Mouse (Mus musculus) spleen, postnatal 14 days (tissue): ENCODE measurements around the gene Cep41.

Source experiments
- DNase-seq, 2 experiments: peaks; one replicate each; pipeline ENCODE4 v3.0.0; 2021 to 2022; ENCODE audit warnings: low spot score in 2 of 2

Cep41 gene

GRCm38 (mm10) chr6:30711365-30711763 is 17.8 kb upstream of the Cep41 start:
- no peak for DNase-seq

- DNase-seq: no peak
Measured at GRCm38 (mm10) chr6:30710371-30711364, 17.1 kb upstream of the Cep41 start.

DNA sequence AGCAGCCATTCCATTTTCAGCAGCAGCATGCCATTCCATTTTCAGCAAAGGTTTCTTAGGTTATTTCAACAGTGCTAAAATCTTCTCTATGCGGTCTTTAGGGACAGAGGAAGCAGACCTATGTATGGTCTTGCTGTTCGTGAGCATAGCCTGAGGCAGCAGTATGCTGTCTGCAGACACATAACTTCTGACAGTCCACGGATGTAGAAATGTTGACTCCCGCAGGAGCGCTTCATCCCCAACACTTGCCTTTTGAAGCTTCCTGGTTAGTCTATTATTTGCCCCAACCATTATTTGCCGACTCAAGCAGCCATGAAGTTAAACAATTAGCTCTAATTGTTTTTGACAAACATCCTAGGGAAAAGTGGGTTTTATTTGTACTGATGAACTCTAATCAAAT is 15.6 kb upstream of the Cep41 start:
- DNase-seq: no peak

- no peak for DNase-seq
Measured at GRCm38 (mm10) chr6:30703977-30704602, 10.5 kb upstream of the Cep41 start.

DNA sequence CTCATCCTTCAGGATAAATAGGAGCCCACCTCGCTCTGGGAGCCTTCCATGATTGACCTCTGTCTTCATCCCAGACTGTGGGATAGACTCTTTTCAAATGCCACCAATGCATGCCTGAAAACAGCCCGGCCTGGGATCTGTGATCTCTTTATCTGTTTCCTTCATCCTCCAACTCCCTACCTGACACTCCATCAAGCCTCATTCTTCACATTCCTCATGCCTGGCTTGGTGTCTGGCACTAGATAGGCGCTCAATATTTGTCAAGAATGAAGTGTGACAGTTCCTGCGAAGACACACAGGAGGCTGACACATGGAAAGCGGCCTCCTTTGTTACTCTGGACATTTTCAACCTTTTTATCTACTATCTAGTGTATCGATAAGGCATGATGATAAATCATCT is 9.9 kb upstream of the Cep41 start:
- DNase-seq: no peak

GRCm38 (mm10) chr6:30702881-30703280 is 9.3 kb upstream of the Cep41 start:
- DNase-seq: no peak

DNA sequence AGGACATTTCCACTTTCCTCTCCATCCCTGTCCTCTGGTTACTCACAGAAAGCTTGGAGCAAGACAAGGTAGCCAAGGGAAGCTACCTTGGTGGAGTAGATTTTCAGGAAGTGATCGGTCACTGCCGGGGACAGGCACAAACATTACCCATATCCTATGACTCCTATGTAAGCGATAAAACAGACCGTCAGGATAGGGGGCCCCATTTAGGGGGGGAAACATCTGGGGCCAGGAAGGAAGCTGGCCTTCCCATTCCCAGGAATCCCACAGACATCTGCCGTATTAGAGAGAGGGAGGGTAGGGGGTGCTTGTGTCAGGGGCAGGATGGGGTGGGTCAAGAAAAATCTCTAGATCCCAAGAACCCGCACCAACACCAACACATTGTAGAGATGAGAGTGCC is 6.6 kb upstream of the Cep41 start:
- DNase-seq: no peak

DNA sequence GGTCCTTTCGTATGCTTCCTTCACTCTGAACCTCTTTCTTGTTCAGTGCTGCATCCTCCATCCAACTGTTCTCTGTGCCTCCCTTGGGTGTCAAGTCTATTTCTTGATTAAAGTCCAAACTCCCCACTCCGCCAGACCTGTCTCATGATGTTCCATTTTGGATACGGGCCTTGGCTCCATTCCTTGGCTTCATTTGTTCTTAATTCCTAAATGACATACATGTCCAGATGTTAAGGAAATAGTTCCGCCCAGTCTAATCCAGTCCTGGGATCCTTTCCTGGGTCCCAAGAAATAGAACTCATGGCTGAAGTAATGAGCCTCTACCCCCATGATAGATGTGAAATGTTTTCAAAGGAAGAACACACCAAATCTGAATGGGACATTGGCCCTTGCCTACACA is 4.5 kb upstream of the Cep41 start:
- DNase-seq: no peak

GRCm38 (mm10) chr6:30697464-30697863 is 3.9 kb upstream of the Cep41 start:
- DNase-seq: no peak

DNA sequence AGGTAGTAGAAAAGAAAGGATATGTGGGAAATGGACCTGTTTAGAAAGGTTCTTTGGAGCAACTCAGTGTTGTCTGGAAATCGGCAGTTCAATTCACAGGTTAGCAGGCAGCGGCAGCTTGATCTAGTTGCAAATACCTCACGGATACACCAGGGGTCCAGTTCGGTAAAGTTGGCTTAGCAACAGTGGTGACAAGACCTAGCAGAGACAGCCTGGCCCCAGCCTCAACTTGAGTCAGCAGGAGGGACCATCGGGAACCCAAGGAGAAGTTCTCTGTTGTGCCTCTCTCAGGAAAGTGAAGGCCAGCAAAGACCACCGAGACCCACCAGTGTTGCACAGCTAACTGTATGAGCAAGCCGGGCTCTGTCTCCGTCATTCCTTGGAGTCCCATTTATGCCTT is 1.6 kb upstream of the Cep41 start:
- DNase-seq: no peak

DNA sequence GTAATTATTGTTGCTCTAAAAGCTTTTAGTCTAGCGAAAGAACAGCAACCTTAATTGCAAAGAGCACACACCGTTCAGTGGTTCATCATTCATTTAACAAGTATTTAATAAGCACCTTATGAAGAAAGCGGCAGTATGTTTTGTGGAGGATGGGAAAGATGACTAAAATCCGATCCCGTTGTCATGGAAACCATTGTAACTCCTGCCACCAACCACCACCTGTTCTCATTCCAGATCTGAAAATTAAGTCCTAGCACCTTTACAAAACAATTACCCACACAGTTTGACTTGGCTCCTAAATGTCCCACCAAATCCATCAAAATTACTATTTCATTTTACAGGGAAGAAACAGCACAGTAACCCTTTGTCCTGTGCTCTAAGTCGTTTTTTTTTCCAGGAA is 660 bp upstream of the Cep41 start:
- no peak for DNase-seq

DNA sequence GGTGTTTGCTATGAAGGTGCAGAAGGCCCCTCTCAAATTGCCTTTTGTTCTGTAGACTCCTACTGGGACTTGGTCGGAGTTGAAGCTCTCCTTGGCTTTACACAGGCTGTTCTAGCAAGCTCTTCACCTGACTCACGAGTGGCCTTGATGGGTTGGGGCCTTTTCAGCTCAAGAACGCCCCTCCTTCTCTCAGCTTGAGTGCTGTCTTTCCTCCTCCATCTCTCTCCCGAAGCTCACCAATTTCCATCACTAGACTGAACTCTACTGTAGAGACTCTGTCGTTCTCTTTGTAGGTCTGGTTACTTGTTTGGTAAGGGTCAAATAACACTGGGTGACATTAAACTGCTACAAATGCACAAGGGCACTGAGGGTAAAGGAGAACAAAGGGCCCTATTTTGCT is 723 bp downstream of the Cep41 start:
- no peak for DNase-seq

- DNase-seq: no peak
Measured at GRCm38 (mm10) chr6:30687198-30687597, 6.4 kb downstream of the Cep41 start.

- no peak for DNase-seq
Measured at GRCm38 (mm10) chr6:30684570-30684969, 9.0 kb downstream of the Cep41 start.

- DNase-seq: no peak
Measured at GRCm38 (mm10) chr6:30681935-30682900, 11.3 kb downstream of the Cep41 start.

DNA sequence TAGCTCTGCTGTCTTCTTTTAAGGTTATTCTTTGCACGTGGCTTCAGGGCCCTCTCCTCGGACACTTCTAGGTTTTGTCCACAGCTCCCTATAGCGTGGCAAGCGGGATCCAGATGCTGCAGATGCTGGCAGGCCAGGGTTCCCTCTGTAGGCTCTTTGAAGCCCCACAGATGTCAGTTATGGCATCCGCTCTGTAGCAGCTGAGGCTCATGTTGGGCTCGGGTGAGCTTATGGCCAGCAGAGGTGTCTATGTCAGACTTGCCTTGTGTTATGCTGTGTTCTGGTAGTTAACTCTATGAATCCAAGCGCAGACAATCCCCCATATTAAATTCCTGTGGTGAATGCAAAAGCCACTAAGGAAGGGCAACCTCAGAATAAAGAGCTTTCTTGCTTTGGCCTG is 13.1 kb downstream of the Cep41 start:
- DNase-seq: no peak

- DNase-seq: no peak
Measured at GRCm38 (mm10) chr6:30679567-30679966, 14.0 kb downstream of the Cep41 start.

DNA sequence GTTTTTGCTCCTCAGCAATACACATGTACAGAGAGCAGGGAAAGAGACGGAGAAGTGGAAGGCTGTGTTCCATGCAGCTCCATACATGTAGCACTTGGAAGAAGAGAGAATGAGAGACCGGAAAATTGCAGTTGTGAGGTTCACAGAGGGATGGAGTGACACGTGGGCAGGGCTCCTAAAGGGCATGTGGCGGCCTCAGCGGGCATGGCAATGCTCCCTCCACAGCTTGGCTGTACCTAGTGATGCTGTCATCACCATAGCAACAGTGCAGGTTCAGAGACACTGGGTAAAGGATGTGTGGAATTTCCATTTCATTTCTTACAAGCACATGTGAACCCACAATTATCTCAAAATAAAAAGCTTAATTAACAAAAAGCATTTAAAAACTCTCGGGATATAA is 15.1 kb downstream of the Cep41 start:
- no peak for DNase-seq

DNA sequence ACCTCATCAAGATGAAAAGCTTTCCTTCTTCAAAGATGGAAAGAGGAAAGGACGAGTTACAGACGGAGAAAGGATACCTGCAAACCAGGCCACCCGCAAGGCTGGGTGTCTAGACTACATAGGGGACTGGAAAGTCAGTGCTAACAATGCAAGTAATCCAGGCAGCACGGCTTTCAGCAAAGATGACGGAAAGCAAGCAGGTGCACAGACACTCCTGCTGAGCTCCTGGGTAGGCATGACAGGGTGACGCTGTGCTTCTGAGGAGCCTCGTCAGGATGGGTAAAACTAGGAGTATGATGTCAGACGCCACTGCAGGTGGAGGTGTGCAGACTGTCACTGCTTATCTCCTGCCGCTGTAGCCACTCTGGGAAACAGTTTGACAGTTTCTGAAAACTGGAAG is 16.0 kb downstream of the Cep41 start:
- DNase-seq: no peak

DNA sequence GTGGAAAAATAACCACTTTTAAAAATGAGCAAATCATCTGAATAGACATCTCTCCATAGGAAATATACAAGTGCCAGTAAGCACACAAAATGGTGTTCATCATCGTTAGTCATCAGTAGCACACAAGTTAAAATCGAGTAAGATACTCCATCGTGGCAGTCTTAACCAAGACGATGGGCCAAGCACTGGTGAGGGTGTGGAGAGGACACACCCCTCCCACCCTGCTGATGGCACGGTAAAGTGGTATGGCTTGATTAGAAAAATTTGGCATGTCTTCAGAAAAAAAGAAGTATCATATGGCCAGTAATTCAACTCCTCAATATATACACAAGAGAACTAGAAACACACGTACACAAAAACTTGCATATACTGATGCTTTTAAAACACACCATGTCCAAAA is 17.0 kb downstream of the Cep41 start:
- no peak for DNase-seq

GRCm38 (mm10) chr6:30675281-30675771 is 18.2 kb downstream of the Cep41 start:
- DNase-seq: no peak
